Mouse (Mus musculus) intestine, embryonic 14.5 days (tissue): ENCODE data around the gene Lrsam1. TPM values are rescaled to one million over a fixed set of nuclear protein-coding genes. Genes with fewer than 3 reads are reported as not detected.

Source experiments
- ATAC-seq: fragments of 200-750 bp; cut with Nextera tagmentation; replicated peaks from 2 replicates; pipeline ENCODE4 v1.8.0; 2017; ENCODE audit warnings: low read depth, moderate number of reproducible peaks, moderate TSS enrichment, moderate library complexity; ENCODE audit not compliant: low FRiP score, low TSS enrichment
- DNase-seq: peaks from one replicate; pipeline ENCODE4 v3.0.0-alpha.2; 2018; ENCODE audit warnings: low spot score
- H3K27ac ChIP-seq: fragments of 300-500 bp; sonication (generic); 2 replicates; pipeline ENCODE4 v1.5.1; 2014; ENCODE audit warnings: low read depth, mild to moderate bottlenecking, control low read depth
- H3K27me3 ChIP-seq: fragments of 300-500 bp; sonication (generic); replicated peaks from 2 replicates; pipeline ENCODE4 v1.6.1; 2014; ENCODE audit warnings: low read length, control low read depth; ENCODE audit not compliant: control insufficient read depth, insufficient read depth
- H3K36me3 ChIP-seq: fragments of 300-500 bp; sonication (generic); 2 replicates; pipeline ENCODE4 v1.6.1; 2014; ENCODE audit warnings: low read length, control low read depth; ENCODE audit not compliant: control insufficient read depth, insufficient read depth
- H3K4me1 ChIP-seq: fragments of 300-500 bp; sonication (generic); replicated peaks from 2 replicates; pipeline ENCODE4 v1.6.1; 2014; ENCODE audit warnings: low read length, control low read depth, mixed read lengths; ENCODE audit not compliant: control insufficient read depth, insufficient read depth
- H3K4me2 ChIP-seq: fragments of 300-500 bp; sonication (generic); 2 replicates; pipeline ENCODE4 v1.6.1; 2014; ENCODE audit warnings: low read length
- H3K4me3 ChIP-seq: fragments of 300-500 bp; sonication (generic); 2 replicates; pipeline ENCODE4 v1.5.1; 2014; ENCODE audit warnings: low read depth, low read length, control low read depth, mixed read lengths
- H3K9ac ChIP-seq: fragments of 300-500 bp; sonication (generic); 2 replicates; pipeline ENCODE4 v1.6.1; 2014; ENCODE audit warnings: mild to moderate bottlenecking, low read length
- H3K9me3 ChIP-seq: fragments of 300-500 bp; sonication (generic); 2 replicates; pipeline ENCODE4 v1.6.1; 2016; ENCODE audit warnings: low read length, control low read depth; ENCODE audit not compliant: control insufficient read depth
- WGBS: fragments of 180-500 bp; shearing (Covaris S2); extraction: QIAGEN DNeasy Blood & Tissue Kit; methylation state at CpG from one replicate; pipeline ENCODE4 v1.1.7; 2014; 5-methylcytosine and 5-hydroxymethylcytosine counted together
- polyA plus RNA-seq: library from polyadenylated mRNA; unstranded; fragments of >200 nt; fragmentation: Nextera tagmentation; extraction: Ambion mirVana; gene quantifications from 2 replicates; pipeline ENCODE4 v1.2.1, GENCODE M21; 2014

The Lrsam1 gene
- polyA plus RNA-seq, 1 experiment from 2014 or later = 7.0 TPM

DNA sequence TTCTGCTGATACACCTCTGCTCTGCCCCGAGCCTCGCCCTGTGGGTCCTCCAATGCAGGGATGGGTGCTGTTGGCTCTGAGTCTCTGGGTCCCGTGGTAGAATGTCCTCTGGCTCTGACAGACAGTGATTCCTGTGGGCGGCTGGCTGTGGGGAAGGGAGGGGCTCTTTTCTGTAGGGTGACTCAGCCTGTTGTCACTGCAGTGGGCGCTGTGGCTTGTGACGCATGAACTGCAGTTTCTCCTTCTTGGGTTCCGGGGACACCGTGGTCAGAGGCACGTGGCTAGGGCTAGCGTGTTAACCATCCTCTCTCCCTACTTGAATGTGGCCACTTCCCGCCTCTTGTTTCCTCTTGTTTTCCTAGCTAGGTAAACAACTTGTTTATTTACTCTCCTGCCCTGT lies 43.9 kb downstream of the Lrsam1 start:
- Histone ChIP-seq H3K27ac (no peak overlapping the region), H3K4me2 (no peak overlapping the region), H3K27me3 (no peaks in the 10 kb centered on the region), H3K9ac (no peak overlapping the region), H3K36me3 (peaks cover 70% of the 10 kb centered on the region), H3K4me1 (peaks cover 11% of the 10 kb centered on the region; the same call in 1 of the 2 replicates), H3K9me3 (no peaks in the 10 kb centered on the region), H3K4me3 (no peak overlapping the region)
- ATAC-seq (no peak), DNase-seq (no peak)
- WGBS = 74% methylated on average over 11 of the region's 11 CpGs

DNA sequence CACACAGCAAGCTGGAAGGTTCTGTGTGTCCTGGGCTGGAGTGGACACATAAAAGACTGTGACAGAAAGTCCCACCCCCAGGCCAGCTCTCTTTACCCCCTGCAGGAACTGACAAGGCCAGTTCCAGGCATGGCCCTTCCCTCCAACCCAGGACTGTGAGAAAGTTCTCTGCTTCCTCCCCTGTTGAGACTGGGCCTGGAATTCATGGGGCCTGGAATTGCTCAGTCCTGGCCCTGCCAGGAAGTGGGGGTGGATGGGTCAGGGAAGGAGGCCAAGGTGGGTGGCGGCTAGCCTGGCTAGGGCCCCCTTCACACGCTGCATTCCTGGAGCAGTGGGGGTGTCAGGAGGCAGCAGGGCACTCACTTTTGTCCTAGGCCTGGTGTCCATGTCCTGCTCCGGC lies 46.5 kb downstream of the Lrsam1 start:
- DNase-seq (no peak), ATAC-seq (peak; percentile 56; the same call in 1 of the 2 replicates)
- Histone ChIP-seq H3K9ac (peak overlapping the region; percentile 44), H3K4me2 (no peak overlapping the region), H3K36me3 (peaks cover 68% of the 10 kb centered on the region), H3K27ac (peak overlapping the region; percentile 78), H3K4me1 (peaks cover 11% of the 10 kb centered on the region; the same call in 1 of the 2 replicates), H3K4me3 (no peak overlapping the region), H3K9me3 (no peaks in the 10 kb centered on the region), H3K27me3 (no peaks in the 10 kb centered on the region)
- 32% methylated on average over 3 of the region's 3 CpGs for WGBS

DNA sequence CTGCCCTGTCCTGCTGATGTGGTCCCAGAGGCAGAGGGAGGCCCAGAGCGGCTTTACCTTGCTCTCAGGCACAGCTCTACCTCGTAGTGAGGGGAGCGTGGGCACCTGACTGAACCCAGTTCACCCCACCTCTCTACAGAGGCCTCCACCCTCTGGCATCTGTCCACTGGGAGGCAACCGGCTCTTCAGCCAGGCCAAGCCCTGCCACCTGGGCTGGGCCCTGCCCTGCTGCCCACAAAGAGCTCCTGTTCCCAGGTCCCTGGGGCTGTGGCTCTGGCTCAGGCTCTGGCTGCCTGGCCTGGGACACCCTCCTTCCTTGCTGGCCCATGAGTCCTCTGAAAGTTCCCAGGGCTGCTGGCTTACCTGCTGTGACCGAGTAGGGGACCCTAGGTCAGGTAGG lies 47.1 kb downstream of the Lrsam1 start:
- ATAC-seq (no peak), DNase-seq (no peak)
- WGBS = 54% methylated on average over 5 of the region's 5 CpGs
- Histone ChIP-seq H3K4me1 (peaks cover 11% of the 10 kb centered on the region; the same call in 1 of the 2 replicates), H3K9me3 (no peaks in the 10 kb centered on the region), H3K4me2 (no peak overlapping the region; the same call in 1 of the 2 replicates), H3K27me3 (no peaks in the 10 kb centered on the region), H3K36me3 (peaks cover 65% of the 10 kb centered on the region), H3K9ac (peak overlapping the region; percentile 44), H3K27ac (peak overlapping the region; percentile 78), H3K4me3 (no peak overlapping the region)

DNA sequence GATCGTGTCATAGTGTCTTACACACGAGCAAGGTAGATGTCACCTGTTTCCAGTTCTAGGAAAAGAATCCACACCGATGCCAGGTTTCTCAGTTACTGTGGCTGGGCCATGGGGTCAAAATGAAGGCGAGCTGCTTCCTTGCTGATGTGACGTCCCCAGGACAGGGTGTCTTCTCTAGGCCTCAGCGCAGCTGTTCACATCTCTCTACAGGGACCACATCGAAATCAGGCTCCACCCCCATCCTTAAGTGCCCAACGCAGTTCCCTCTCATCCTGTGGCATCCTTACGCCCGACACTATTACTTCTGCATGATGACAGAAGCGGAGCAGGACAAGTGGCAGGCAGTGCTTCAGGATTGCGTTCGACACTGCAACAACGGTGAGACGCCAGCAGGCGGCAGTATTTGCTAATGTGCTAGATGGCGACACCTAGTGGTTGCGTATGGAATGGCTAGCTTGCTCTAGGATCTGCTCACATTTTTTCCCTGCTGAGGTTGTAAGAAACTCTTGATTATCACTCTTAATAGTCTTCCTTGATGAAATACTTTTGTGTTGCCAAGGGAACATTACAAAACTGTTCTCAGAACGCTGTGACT lies 49.1 kb downstream of the Lrsam1 start:
- WGBS = 34% methylated on average over 19 of the region's 19 CpGs
- Histone ChIP-seq H3K4me2 (no peak overlapping the region), H3K36me3 (peaks cover 49% of the 10 kb centered on the region), H3K9me3 (no peaks in the 10 kb centered on the region), H3K27me3 (no peaks in the 10 kb centered on the region), H3K4me3 (no peak overlapping the region), H3K4me1 (peaks cover 28% of the 10 kb centered on the region), H3K27ac (no peak overlapping the region), H3K9ac (no peak overlapping the region)
- DNase-seq (peak; percentile 92), ATAC-seq (no peak)

DNA sequence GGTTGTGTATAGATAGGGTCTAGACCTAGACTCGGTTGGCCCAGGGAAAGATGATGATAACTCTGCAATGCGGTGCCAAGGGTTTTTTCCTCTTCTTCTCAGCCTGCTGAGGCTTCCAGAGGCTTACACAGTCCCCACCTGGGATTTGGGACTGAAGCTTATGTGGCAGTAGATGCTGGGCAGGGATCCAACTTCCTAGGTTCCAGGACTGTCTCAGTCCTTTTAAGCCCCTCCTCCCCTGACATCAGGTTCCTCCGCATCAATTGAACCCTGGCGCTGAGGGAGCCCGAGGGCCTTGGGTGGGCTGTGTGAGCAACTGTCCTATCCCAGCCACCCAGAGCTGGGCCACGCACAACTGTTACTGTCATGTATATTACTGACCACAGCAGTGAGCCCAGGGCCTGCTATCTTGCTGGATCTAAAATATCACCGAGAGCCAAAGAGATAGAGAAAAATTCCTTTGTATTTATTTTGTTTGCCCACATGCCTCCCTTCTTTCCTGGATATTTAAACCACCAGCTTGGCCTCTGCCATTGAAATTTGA lies 49.7 kb downstream of the Lrsam1 start:
- no peak for ATAC-seq
- WGBS = 80% methylated on average over 7 of the region's 7 CpGs
- H3K27me3 ChIP-seq = no peaks in the 10 kb centered on the region
- H3K4me3 ChIP-seq = no peak overlapping the region
- H3K36me3 ChIP-seq = peaks cover 49% of the 10 kb centered on the region
- H3K9ac ChIP-seq = no peak overlapping the region
- no peak overlapping the region for H3K27ac ChIP-seq
- H3K4me1 ChIP-seq = peaks cover 33% of the 10 kb centered on the region
- no peak for DNase-seq
- no peak overlapping the region for H3K4me2 ChIP-seq
- H3K9me3 ChIP-seq = no peaks in the 10 kb centered on the region

DNA sequence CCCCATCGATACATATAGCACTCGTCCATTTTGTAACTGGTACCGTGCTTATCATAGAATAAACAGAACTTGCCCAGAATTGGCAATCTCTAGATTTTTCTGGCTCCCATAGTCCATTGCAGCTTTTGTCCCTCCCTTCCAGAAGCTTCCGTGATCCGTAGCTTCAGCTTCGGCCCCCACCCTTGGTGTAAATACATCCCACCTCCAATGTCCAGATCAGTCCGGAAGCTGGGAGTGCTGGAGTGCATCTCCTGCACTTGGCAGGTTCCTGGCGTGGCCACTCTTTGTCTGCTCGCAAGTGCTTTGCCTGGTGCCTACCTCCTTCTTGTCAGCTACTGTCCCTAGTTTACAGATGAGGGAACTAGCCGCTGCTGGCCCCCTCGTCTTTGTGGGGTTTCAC lies 52.6 kb downstream of the Lrsam1 start:
- peak overlapping the region; percentile 34 for H3K4me2 ChIP-seq
- H3K4me1 ChIP-seq = peaks cover 33% of the 10 kb centered on the region
- peak overlapping the region; percentile 83 for H3K27ac ChIP-seq
- WGBS = 23% methylated on average over 11 of the region's 11 CpGs
- H3K9ac ChIP-seq = no peak overlapping the region
- H3K4me3 ChIP-seq = no peak overlapping the region
- peaks cover 38% of the 10 kb centered on the region for H3K36me3 ChIP-seq
- 0 out of 2 replicates have a peak, but pooled peaks have one; percentile 25 for ATAC-seq
- no peaks in the 10 kb centered on the region for H3K27me3 ChIP-seq
- DNase-seq = peak; percentile 72
- H3K9me3 ChIP-seq = no peaks in the 10 kb centered on the region

DNA sequence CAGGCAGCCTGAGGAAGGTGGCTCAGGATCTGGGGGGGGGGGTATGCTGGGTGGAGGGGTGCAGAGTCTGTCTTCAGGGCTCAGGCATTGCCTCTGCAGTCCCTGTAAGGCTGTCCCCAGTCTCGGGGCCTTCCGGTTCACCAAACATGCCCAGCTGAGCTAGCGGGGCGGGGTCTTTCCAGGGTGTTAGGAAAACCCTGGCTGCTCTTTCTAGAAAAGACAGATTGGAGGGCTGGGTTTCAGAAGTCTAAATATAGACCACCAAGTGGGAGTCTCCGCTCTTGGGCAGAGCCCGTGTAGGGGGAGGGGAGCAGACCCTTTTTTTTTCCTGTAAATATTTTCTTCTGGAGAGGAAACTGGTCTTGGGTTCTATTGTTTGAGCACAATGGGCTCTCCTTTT lies 53.1 kb downstream of the Lrsam1 start:
- ATAC-seq (no peak), DNase-seq (no peak)
- H3K27ac ChIP-seq = peak overlapping the region; percentile 83
- no peaks in the 10 kb centered on the region for H3K9me3 ChIP-seq
- no peaks in the 10 kb centered on the region for H3K27me3 ChIP-seq
- peak overlapping the region; percentile 34 for H3K4me2 ChIP-seq
- no peak overlapping the region for H3K9ac ChIP-seq
- no peak overlapping the region for H3K4me3 ChIP-seq
- peaks cover 34% of the 10 kb centered on the region for H3K36me3 ChIP-seq
- peaks cover 33% of the 10 kb centered on the region for H3K4me1 ChIP-seq
- 10% methylated on average over 6 of the region's 6 CpGs for WGBS

DNA sequence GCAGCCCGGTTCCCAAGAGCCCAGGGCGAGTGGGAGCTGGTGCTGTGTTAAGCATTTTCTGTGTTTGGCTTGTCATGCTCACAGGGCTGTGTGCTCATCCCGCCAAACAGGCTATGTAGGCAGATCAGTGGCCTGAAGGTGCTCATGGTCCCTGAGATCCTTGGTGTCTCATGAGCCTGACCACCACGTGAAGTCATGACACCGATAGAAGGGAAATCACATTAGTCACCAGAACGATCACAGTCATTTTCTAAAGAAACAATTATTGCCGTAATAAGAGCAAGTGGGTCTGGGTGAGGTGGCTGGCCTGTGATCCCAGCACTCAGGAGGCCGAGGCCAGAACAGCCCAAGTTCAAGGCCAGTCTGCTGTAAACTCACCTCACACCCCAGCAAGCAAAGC lies 54.0 kb downstream of the Lrsam1 start:
- WGBS = 45% methylated on average over 8 of the region's 8 CpGs
- ATAC-seq (no peak), DNase-seq (no peak)
- H3K4me1 ChIP-seq = peaks cover 33% of the 10 kb centered on the region
- peaks cover 27% of the 10 kb centered on the region for H3K36me3 ChIP-seq
- H3K27me3 ChIP-seq = no peaks in the 10 kb centered on the region
- no peak overlapping the region for H3K4me2 ChIP-seq
- H3K4me3 ChIP-seq = no peak overlapping the region
- no peaks in the 10 kb centered on the region for H3K9me3 ChIP-seq
- H3K9ac ChIP-seq = no peak overlapping the region
- peak overlapping the region; percentile 83 for H3K27ac ChIP-seq

DNA sequence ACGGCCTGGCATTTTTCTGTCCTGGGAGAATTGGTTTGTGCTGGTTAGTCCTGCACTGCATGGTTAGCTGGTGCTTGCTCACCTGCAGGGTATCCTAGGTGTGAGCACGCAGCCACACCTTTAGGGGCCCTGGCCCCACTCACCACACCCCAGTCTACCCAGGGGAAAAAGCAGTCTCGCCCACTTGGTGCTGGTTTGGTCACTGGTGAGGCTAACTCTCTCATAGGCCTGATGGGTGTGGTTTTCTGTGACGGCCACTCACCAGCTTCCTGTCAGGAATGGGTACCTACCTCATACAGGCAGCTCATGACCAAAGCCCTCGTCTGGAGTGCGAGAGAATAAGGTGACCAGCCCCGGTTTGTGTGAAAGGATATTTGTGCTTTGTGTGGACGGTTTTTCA lies 56.1 kb downstream of the Lrsam1 start:
- Histone ChIP-seq H3K4me1 (peaks cover 33% of the 10 kb centered on the region), H3K27me3 (no peaks in the 10 kb centered on the region), H3K4me2 (no peak overlapping the region), H3K4me3 (no peak overlapping the region), H3K9ac (no peak overlapping the region), H3K27ac (no peak overlapping the region), H3K36me3 (peaks cover 7% of the 10 kb centered on the region), H3K9me3 (no peaks in the 10 kb centered on the region)
- 67% methylated on average over 8 of the region's 8 CpGs for WGBS
- no peak for DNase-seq
- no peak for ATAC-seq
